In the genomic region with DNA sequence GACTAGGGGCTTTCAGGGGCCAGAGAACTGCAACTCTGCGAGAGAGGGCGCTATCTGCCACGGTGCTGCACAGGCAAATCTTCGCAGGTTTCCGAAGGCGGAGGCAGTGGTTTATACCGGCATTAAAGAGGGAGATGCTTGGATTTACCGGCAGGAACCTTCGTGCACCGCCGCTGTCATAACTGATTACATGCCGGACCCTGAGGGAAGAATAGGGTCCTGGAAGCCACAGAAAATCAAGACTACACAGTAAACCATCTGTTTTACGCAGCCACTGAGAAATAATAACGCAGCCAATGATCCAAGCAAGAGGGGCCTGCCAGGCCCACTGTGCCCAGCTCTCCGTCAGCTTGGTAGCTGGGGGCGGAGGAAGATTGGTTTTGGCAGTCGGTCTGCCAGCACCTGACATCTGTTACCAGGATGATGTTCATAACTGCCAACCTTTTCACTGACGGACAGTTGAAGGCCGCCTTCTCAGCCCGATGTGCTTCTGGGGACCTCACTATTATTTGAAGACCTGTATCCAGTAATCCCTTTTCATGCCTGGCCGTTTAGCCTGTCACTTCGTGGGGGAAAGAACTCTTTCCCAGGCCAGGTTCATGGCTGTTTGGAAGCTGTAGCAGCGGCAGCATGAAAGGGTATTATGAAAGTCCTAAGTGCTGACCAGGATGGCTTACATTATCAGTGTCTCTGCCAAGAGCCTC, we compare ENCODE assay signal across 21 mouse cellular contexts. TPM values are rescaled to one million over a fixed set of nuclear protein-coding genes. Genes with fewer than 3 reads are reported as not detected.
DNase-seq lines count a peak whose midpoint lies in the region; ATAC-seq lines count a peak whose summit lies in the region.
"Had no signal": no experiment of that assay in that cellular context is flagged by ENCODE, and none has a peak within 500 bp of the region (broad histone marks: within the 10 kb centered on the region; RNA-seq: fewer than 3 reads in every experiment).

No protein-coding gene starts in this region.

- H3K27ac ChIP-seq in forebrain, embryonic 15.5 days (replicated peaks) = peak overlapping the region; percentile 35
- no peak overlapping the region for H3K27ac ChIP-seq in forebrain, embryonic 11.5 days (ENCODE audit: low read depth, low read length)
- no peak overlapping the region for H3K27ac ChIP-seq in neural tube, embryonic 13.5 days (replicated peaks)
- no peak overlapping the region for H3K27ac ChIP-seq in neural tube, embryonic 14.5 days (ENCODE audit: low read depth, low read length)
- H3K27ac ChIP-seq: heart, embryonic 15.5 days; kidney, postnatal 0 days; lung, embryonic 15.5 days had no signal

- H3K36me3 ChIP-seq in forebrain, embryonic 15.5 days = no peaks in the 10 kb centered on the region
- no peaks in the 10 kb centered on the region for H3K36me3 ChIP-seq in forebrain, embryonic 11.5 days (ENCODE audit: control insufficient read depth, insufficient read depth, low read length)
- H3K36me3 ChIP-seq in neural tube, embryonic 13.5 days = no peaks in the 10 kb centered on the region
- H3K36me3 ChIP-seq in neural tube, embryonic 14.5 days (ENCODE audit: control insufficient read depth, insufficient read depth, low read length) = no peaks in the 10 kb centered on the region
- H3K36me3 ChIP-seq: heart, embryonic 15.5 days; lung, embryonic 15.5 days had no signal

- H3K4me1 ChIP-seq in forebrain, embryonic 15.5 days = peaks cover 8% of the 10 kb centered on the region
- H3K4me1 ChIP-seq in forebrain, embryonic 11.5 days (replicated peaks; ENCODE audit: control insufficient read depth, insufficient read depth, low read length) = no peaks in the 10 kb centered on the region
- 0 out of 2 replicates have a peak, but pooled peaks cover under 1% of the 10 kb centered on the region for H3K4me1 ChIP-seq in neural tube, embryonic 13.5 days (replicated peaks)
- H3K4me1 ChIP-seq in neural tube, embryonic 14.5 days (ENCODE audit: control insufficient read depth, insufficient read depth, low read length) = no peaks in the 10 kb centered on the region
- H3K4me1 ChIP-seq: lung, embryonic 15.5 days had no signal

- 57% methylated on average over 23 of the region's 23 CpGs for WGBS in forebrain, embryonic 15.5 days
- 71% methylated on average over 23 of the region's 23 CpGs for WGBS in forebrain, embryonic 11.5 days
- WGBS in neural tube, embryonic 13.5 days = 59% methylated on average over 23 of the region's 23 CpGs
- 52% methylated on average over 23 of the region's 23 CpGs for WGBS in neural tube, embryonic 14.5 days

- ATAC-seq in forebrain, embryonic 15.5 days (replicated peaks) = 0 out of 2 replicates have a peak, but pooled peaks have one; percentile 35
- ATAC-seq in forebrain, embryonic 11.5 days (replicated peaks; ENCODE audit: low FRiP score) = no peak
- ATAC-seq in neural tube, embryonic 13.5 days (ENCODE audit: low read depth) = peak; percentile 15; the same call in 1 of the 2 replicates
- ATAC-seq in neural tube, embryonic 14.5 days (ENCODE audit: low read depth) = peak; percentile 61; the same call in 1 of the 2 replicates

- no peaks in the 10 kb centered on the region for H3K9me3 ChIP-seq in forebrain, embryonic 15.5 days
- H3K9me3 ChIP-seq in forebrain, embryonic 11.5 days (ENCODE audit: control insufficient read depth, low read length) = no peaks in the 10 kb centered on the region
- no peaks in the 10 kb centered on the region for H3K9me3 ChIP-seq in neural tube, embryonic 13.5 days
- no peaks in the 10 kb centered on the region for H3K9me3 ChIP-seq in neural tube, embryonic 14.5 days (ENCODE audit: control insufficient read depth, low read length)
- H3K9me3 ChIP-seq: heart, embryonic 15.5 days; lung, embryonic 15.5 days had no signal

- no peak overlapping the region for H3K4me2 ChIP-seq in forebrain, embryonic 15.5 days (replicated peaks)
- no peak overlapping the region for H3K4me2 ChIP-seq in forebrain, embryonic 11.5 days (ENCODE audit: low read depth, low read length, severe bottlenecking)
- no peak overlapping the region for H3K4me2 ChIP-seq in neural tube, embryonic 13.5 days
- no peak overlapping the region for H3K4me2 ChIP-seq in neural tube, embryonic 14.5 days (ENCODE audit: low read depth, low read length)
- H3K4me2 ChIP-seq: heart, embryonic 15.5 days; lung, embryonic 15.5 days had no signal

- H3K27me3 ChIP-seq in forebrain, embryonic 15.5 days = no peaks in the 10 kb centered on the region
- no peaks in the 10 kb centered on the region for H3K27me3 ChIP-seq in forebrain, embryonic 11.5 days (ENCODE audit: control insufficient read depth, insufficient read depth, low read length)
- H3K27me3 ChIP-seq in neural tube, embryonic 13.5 days = no peaks in the 10 kb centered on the region; the same call in 1 of the 2 replicates
- no peaks in the 10 kb centered on the region for H3K27me3 ChIP-seq in neural tube, embryonic 14.5 days (ENCODE audit: control insufficient read depth, insufficient read depth, low read length)
- H3K27me3 ChIP-seq: heart, embryonic 15.5 days; lung, embryonic 15.5 days had no signal

- no peak overlapping the region for H3K4me3 ChIP-seq in forebrain, embryonic 15.5 days
- H3K4me3 ChIP-seq in forebrain, embryonic 11.5 days (ENCODE audit: low read depth, low read length) = no peak overlapping the region
- no peak overlapping the region for H3K4me3 ChIP-seq in neural tube, embryonic 13.5 days
- no peak overlapping the region for H3K4me3 ChIP-seq in neural tube, embryonic 14.5 days (ENCODE audit: low read depth, low read length)
- H3K4me3 ChIP-seq: erythroblast, embryonic 14.5 days; heart, embryonic 15.5 days; lung, embryonic 15.5 days had no signal

- DNase-seq in forebrain, embryonic 11.5 days (ENCODE audit: low spot score) = no peak
- DNase-seq in neural tube, embryonic 10.5 days (ENCODE audit: extremely low spot score, low spot score) = no peak
- DNase-seq in layer of hippocampus, postnatal 14 days (ENCODE audit: low spot score in 2 of 2) = peak; percentile 41 to 65
- DNase-seq in B cell, adult 2 months = no peak
- DNase-seq in T-cell, adult 2 months (ENCODE audit: low spot score) = no peak
- DNase-seq: cerebellum, adult 8-10 months; heart, adult 11 months; liver; spleen, adult 18-20 months had no signal

- H3K9ac ChIP-seq in forebrain, embryonic 15.5 days (replicated peaks) = no peak overlapping the region
- no peak overlapping the region for H3K9ac ChIP-seq in forebrain, embryonic 11.5 days (ENCODE audit: low read length)
- H3K9ac ChIP-seq in neural tube, embryonic 13.5 days = no peak overlapping the region
- no peak overlapping the region for H3K9ac ChIP-seq in neural tube, embryonic 14.5 days (replicated peaks; ENCODE audit: low read depth, low read length)
- H3K9ac ChIP-seq: heart, embryonic 15.5 days; lung, embryonic 15.5 days had no signal

RNA-seq across cellular contexts. Expression of gene Tigar, which starts 5.5 kb away (rescaled TPM):
- 9.2 and 10.0 TPM in 2 replicates for polyA plus RNA-seq in forebrain, embryonic 15.5 days (2015; fragmentation: Nextera tagmentation; extraction: Ambion mirVana)
- 5.3 and 6.8 TPM in 2 replicates for polyA plus RNA-seq in forebrain, embryonic 11.5 days (2014; fragmentation: Nextera tagmentation; extraction: Ambion mirVana)
- polyA plus RNA-seq in neural tube, embryonic 13.5 days (2015; fragmentation: Nextera tagmentation; extraction: Ambion mirVana) = 6.2 and 7.1 TPM in 2 replicates
- 10 to 100 TPM; 30.6 to 36.6 TPM for total RNA-seq in layer of hippocampus, postnatal 14 days (2021)
- polyA plus RNA-seq in neural tube, embryonic 14.5 days (2014; fragmentation: Nextera tagmentation; extraction: Ambion mirVana) = 4.2 and 6.7 TPM in 2 replicates
- polyA plus RNA-seq: erythroblast, embryonic 14.5 days had no signal

RNA-seq across cellular contexts. Expression of gene Ccnd2, which starts 37.1 kb away (rescaled TPM):
- polyA plus RNA-seq in forebrain, embryonic 15.5 days (2015; fragmentation: Nextera tagmentation; extraction: Ambion mirVana) = 1,282 and 1,421 TPM in 2 replicates
- 1,258 and 1,292 TPM in 2 replicates for polyA plus RNA-seq in forebrain, embryonic 11.5 days (2014; fragmentation: Nextera tagmentation; extraction: Ambion mirVana)
- polyA plus RNA-seq in neural tube, embryonic 13.5 days (2015; fragmentation: Nextera tagmentation; extraction: Ambion mirVana) = 158 and 242 TPM in 2 replicates
- total RNA-seq in layer of hippocampus, postnatal 14 days (2021) = 100 to 1,000 TPM; 174 to 210 TPM
- polyA plus RNA-seq in neural tube, embryonic 14.5 days (2014; fragmentation: Nextera tagmentation; extraction: Ambion mirVana) = 78.2 and 110 TPM in 2 replicates

RNA-seq across cellular contexts. Expression of gene Fgf23, which starts 42.2 kb away (rescaled TPM):
- polyA plus RNA-seq in forebrain, embryonic 15.5 days (2015; fragmentation: Nextera tagmentation; extraction: Ambion mirVana) = 0.09 and 0.10 TPM in 2 replicates
- not detected in 2 replicates for polyA plus RNA-seq in forebrain, embryonic 11.5 days (2014; fragmentation: Nextera tagmentation; extraction: Ambion mirVana)
- polyA plus RNA-seq in neural tube, embryonic 13.5 days (2015; fragmentation: Nextera tagmentation; extraction: Ambion mirVana) = not detected in 2 replicates
- under 1 TPM in 1 of 2 experiments, not detected in 1; 0.69 TPM for total RNA-seq in layer of hippocampus, postnatal 14 days (2021)
- polyA plus RNA-seq in neural tube, embryonic 14.5 days (2014; fragmentation: Nextera tagmentation; extraction: Ambion mirVana) = 0.11 TPM in 1 of 2 replicates, not detected in the other
- total RNA-seq: megakaryocyte, adult 5-6 weeks had no signal
- polyA plus RNA-seq: C2C12; erythroblast, embryonic 14.5 days; intestine, embryonic 14.5 days; kidney, postnatal 0 days; lung, embryonic 15.5 days; neural tube, embryonic 11.5 days; urinary bladder, adult 2 months had no signal

Comparison
In these comparisons a context has a peak if more than half of its experiments do, and no peak if none do; other contexts are left out.
1. DNase-seq: peak in layer of hippocampus, postnatal 14 days (2 of 2); none in forebrain, embryonic 11.5 days (single experiment), neural tube, embryonic 10.5 days (single experiment), B cell, adult 2 months (0 of 2) and T-cell, adult 2 months (single experiment).